Mouse (Mus musculus) kidney, adult 9 months (tissue): ENCODE results near the gene Pyy.

Experiments used
- DNase-seq: peaks from one replicate; pipeline ENCODE4 v3.0.0; 2022

Pyy gene

GRCm38 (mm10) chr11:102089088-102089808, 18.4 kb downstream of the Pyy start:
- peak; percentile 56 for DNase-seq

DNA sequence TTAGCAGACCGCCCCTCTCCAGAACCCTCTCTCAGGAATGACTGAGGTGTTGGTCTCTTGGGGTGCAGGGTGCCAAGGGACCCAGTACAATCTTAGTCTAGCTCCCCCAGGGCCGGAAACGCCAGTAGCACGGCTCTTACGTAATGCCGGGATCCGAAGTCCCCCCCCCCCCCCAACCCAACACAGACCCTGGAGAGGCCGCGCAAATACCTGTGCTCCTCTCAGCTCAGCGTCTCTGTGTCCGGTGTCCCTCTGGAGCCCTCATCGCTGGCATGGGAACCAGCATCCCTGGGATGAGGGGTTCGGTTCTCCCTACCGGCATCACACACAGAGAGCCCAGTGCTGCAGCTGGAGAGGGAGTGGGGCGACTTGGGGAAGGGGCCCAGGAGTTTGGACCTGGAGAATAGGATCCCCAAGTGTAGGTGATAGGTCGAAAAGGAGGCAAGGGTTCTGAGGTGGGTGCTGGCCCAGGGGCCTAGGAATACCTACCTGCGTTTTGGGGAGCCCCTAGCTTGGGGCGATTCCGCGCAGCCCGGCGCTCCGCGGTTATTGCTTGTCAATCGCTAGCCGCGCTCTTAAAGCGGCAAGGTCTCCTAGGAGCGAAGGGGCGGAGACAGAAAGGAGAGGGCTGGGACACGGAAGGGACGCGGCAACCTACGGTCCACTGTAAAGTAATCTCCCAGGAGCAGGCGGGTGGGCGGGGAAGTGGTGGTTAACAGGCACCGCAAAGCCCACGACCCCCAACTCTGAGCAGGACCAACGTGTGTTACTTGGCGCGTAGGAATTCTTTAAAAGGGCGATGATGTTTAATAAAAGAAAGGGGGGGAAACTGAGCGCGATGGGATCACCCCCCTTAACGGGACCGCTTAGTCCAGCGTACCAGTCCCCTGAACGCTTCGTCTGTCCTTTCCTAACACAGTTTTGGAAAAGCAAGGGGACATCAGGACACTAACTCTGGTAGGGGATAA, 19.4 kb downstream of the Pyy start, which contains the start of gene Mpp2:
Gene Mpp2 (minus strand): TSS at position 585 of the 968 bp plus-strand sequence.
- peak; percentile 56 for DNase-seq

- DNase-seq: peak; percentile 52
Observed at GRCm38 (mm10) chr11:102087081-102087751, 20.4 kb downstream of the Pyy start.

DNA sequence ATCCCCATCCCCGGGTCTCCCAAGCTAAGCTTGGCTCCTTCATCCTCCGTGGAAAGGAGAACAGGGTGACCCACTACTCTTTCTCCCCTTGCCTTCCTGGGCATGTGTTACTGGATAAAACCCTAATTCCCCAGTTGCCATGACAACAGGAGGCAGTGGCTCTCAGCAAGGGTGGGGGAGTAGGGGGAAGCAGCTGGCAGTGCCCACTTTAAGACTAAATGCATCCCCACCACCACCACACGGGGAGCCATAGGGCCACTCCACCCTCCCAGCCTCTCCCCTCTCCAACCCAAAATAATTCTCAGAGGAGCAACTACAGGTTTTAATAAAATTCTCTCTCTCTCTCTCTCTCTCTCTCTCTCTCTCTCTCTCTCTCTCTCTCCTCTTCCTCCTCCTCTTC, 21.3 kb downstream of the Pyy start:
- DNase-seq: no peak

DNA sequence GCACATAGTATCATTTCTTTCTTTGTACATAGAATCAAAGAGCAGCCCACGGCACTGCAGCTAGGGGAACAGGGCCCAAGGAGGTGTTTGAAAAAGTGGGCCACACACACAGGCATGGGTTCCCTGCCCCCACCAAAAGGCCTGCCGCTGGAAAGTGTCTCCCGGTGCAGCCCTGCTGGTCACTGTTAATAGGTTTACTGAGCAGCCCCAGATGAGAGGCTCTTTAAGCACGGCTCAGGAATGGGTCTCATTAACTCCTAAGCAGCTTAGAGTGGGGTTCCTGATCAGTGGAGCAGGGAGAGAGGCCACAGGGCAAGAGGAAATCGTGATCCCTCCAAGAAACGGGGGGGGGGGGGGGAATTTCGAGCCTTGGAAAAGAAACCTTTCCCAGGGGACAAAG, 23.5 kb downstream of the Pyy start:
- DNase-seq: no peak

- DNase-seq: no peak
Observed at GRCm38 (mm10) chr11:102083193-102083592, 24.4 kb downstream of the Pyy start.

DNA sequence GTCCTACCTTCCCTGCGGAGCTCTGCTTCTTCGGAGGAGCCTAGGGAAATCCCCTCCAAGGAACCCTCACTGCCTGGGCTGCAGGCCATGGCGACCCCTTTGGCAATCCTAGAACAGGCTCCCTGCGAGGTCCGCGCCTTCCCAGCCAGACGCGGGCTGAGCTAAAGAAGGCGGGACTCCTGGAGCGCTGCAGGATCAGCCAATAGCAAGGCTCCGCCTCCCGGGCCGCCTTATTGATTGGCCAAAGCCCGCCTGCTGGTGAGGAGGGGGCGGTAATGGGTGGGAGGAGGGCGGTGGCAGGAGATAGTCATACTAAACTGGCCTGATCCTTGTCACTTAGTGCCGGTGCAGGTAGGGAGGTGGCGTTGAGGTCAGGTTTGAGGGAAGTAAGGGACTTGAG, 25.3 kb downstream of the Pyy start:
- DNase-seq: peak; percentile 30

DNA sequence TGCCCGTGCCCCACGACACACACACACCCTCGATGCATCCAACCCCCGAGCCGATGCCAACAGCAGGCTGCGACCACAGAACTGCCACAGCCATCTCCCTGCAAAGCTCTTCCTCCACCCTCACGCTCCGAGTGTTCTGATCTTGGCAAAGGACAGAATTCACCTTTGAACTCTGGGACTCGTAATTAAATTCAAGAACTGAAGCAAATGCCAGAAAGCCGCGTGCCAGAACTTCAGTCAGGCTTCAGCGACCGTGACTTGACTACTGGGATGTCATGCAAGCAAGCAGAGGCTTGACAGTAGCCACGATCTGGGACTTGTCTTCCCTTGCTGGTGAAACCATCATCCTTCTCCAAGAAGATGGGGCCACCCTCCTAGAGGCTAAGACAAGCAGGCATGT, 33.9 kb downstream of the Pyy start:
- DNase-seq: peak; percentile 73

DNA sequence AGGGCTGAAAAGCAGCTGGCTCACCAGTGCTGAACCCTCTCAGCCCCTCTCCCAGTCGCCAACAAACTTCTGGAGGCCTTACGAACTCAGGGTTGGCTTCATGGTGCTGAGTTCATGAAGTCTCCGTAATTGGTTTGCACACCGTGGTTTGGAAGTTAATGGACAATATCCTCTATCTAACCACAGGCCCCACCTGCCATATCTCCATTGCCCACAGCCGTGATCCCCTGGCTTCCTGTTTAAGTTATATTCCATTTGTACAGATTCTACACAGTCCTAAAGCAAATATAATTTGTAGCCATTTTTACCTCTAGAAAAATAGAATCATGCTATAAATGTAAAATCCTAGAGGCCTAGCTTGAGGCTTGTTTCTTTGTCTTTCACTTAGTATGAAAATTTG, 34.9 kb downstream of the Pyy start:
- no peak for DNase-seq

- no peak for DNase-seq
Observed at GRCm38 (mm10) chr11:102070426-102070825, 37.2 kb downstream of the Pyy start.

DNA sequence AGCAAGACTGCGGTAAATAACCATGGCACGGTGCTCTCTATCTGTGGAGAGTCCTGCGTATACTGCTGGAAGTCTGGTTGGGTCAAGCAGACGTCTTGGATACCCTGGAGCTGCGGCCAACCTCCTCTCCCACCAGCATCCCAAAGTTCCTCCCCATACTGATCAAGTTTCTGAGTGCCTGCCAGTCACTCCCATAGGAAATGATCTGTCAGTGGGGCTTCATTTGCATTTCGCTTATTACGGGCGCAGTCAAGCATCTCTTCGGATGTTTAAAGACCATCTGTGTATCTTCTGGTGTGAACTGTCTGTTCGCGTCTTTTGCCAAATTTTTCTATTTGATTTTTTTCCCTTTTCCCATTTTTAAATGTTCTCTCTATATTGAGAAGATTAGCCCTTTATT, 38.0 kb downstream of the Pyy start:
- no peak for DNase-seq

GRCm38 (mm10) chr11:102068969-102069368, 38.7 kb downstream of the Pyy start:
- DNase-seq: no peak

- no peak for DNase-seq
Observed at GRCm38 (mm10) chr11:102063076-102063475, 44.6 kb downstream of the Pyy start.

GRCm38 (mm10) chr11:102061941-102062473, 45.6 kb downstream of the Pyy start:
- no peak for DNase-seq

GRCm38 (mm10) chr11:102061236-102061940, 46.2 kb downstream of the Pyy start:
- peak; percentile 84 for DNase-seq
